Mouse (Mus musculus) kidney, postnatal 10 days (tissue): ENCODE results near the gene Nrm.

ENCODE experiments used
- DNase-seq: peaks from one replicate; pipeline ENCODE4 v3.0.0; 2021; ENCODE audit warnings: mixed read lengths

The Nrm gene

DNA sequence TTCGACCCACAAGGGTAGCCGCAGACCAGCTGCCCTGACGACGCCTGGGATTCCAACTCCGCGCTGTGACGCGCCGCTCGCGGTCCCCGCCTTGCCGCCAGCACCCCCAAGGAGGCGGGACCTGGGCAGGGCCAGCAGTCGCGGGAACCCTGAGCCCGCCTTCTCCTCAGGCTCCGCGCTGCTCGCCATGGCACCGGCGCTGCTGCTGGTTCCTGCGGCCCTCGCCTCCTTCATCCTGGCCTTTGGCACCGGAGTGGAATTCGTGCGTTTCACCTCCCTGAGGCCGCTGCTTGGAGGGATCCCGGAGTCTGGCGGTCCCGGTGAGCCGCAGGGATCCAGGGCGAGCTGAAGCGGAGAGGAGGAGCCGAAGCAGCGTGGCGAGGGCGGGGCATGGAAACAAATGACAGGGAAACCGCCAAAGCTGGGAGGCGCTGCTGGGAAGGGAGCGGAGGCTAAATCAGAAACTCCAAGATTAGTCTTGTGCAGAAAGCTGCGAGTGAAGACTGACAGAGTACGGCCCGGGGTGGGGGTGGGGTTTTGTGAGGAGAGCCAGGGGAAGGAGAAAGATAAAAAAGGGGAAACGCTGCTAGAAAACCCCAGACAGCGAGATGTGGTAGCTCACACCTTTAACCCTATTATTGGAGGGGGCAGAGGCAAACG is at the start of gene Nrm:
TSS of gene Nrm (plus strand) at position 121 of the 660 bp plus-strand sequence.
- DNase-seq = peak; percentile 94

DNA sequence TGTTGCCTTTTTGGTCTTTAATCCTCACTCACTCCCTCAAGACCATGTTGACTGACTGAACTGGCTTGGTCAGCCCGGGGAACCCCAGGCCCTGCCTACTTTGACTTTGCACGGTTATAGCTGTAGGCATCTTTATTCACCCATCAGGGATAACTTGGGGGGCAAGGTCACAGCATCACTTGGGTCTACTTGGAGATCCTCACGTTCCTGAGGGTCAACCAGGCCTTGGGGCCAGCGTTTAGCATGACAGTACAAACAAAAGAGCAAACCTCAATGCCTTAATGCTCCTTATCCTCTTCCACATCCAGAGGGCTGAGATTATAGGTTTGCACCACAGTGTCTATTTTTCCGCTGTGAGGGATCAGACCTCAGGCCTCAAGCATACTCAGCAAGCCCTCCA is 48.8 kb upstream of the Nrm start:
- no peak for DNase-seq

DNA sequence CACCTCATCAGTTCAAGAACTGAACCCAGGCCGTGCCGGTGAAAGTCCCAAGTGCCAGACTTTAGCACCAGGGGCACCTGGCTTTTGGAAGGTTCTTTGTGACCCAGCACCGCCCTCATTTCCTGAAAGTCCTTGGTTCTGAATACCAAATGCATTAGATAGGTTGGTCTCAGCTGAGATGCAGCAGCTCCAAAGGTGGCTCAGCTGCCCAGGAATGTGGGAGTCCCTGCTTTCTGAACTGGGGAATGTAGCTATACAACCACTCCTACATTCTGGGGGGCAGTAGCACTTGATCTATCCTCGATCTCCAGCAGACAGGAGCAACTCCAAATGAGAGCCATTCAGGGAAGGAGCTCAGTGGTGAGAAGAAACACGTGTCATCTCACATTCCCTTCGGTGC is 48.4 kb upstream of the Nrm start:
- no peak for DNase-seq

DNA sequence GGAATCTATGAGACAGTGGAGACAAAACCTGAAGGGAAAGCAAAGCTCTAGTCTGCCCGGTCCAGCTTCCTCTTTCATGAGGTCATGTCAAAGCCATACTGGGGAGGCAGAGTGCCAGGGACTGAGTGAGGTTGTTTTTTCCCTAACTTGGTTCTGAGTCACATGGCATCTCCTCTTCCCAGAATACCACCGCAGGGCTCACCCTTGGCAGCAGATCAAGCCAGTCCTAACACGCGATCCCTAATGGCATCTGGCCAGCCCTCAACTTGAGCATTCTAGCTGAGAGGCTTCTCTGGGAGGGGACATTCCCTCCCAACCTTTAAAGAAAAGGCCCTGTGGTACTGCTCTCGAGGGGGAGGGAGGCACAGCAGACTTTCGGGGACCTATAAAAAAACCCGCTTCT is 47.9 kb upstream of the Nrm start:
- DNase-seq = peak; percentile 95

GRCm38 (mm10) chr17:35813653-35814052 is 47.5 kb upstream of the Nrm start:
- no peak for DNase-seq

DNA sequence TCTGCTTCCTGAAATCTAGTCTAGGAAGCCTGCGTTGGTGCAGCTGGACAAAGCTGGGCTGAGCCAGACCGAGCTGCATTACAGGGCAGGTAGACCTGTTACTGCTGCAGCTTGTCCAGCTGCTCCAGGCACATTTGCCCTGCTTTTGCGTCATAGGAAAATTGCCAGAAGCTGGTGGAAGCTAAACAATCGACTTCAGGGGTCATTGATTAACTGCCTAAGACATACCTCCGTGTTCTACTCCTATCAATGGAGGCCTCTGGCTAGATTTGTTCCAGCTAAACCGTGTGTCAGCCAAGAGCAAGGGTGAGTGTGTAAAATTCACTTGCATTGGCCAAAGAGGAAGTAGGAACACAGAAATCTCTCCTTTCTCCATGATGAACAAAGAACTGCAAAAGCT is 46.4 kb upstream of the Nrm start:
- peak; percentile 72 for DNase-seq

DNA sequence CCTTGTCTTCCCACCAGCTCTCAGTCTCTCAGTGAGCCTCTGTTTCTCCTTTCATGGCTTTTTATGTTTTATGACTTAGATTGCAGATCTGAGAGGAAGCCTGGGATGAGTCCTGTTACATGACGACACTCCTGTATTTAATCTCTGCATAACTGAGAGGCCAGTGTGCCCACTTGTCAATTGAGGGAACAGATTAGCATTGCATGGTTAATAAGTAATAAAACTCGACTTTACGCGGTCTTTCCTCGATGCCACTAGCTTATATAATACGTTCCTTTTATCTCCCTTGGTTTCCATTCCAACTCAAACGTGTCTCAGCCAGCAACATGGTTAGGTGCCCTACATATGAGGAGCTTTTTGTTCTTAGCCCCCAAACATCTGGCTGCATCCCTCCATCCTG is 45.3 kb upstream of the Nrm start:
- no peak for DNase-seq

- DNase-seq = no peak
Observed at GRCm38 (mm10) chr17:35816686-35817085, 44.4 kb upstream of the Nrm start.

GRCm38 (mm10) chr17:35817226-35817625 is 43.9 kb upstream of the Nrm start:
- no peak for DNase-seq

DNA sequence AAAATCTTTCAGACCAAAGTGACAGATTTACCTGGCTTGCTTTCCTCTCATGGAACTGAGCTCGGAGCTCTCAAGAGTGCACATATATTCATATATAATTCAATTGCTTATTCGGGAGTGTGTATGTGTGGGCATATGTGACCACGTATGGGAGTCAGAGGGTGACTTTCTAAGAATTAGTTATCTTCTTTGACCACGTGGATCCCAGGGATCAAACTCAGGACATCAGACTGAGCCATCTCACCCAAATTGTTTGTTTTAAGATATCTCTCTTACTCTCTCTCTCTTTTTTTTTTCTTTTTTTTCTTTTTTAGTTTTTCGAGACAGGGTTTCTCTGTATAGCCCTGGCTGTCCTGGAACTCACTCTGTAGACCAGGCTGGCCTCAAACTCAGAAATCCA is 41.0 kb upstream of the Nrm start:
- no peak for DNase-seq

DNA sequence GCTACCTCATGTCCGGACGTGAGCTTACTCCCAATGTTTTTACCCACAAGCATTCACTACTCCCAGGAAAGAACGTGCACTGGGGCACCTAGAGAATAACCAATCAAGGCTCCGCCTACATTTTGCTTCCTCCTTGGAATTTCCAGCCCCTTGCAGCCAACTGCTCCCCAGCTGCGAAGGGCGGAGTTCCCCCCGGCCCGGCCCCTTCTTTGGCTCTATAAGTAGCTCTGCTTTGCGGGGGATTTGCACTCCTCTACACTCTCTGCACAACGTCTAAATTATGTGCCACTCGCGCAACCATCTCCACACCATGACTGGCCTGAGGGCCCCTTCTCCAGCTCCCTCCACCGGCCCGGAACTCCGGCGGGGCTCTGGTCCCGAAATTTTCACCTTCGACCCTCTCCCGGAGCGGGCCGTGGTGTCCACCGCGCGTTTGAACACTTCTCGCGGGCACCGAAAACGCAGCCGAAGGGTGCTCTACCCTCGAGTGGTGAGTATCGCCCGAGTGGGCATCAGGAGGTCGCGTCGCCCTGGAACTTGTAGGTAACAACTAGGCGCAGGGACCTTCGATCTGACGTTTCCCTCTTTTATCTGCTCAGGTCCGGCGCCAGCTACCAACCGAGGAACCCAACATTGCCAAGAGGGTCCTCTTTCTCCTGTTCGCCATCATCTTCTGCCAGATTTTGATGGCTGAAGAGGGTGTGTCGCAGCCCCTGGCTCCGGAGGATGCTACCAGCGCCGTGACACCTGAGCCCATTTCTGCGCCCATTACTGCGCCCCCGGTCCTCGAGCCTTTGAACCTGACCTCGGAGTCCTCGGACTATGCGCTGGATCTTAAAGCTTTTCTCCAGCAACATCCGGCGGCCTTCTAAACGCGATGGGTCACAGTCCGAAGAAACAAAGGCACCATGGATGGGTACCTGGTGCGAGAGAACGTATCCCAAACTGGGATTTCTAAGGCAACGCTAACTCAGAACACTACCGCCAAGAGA is 39.4 kb upstream of the Nrm start, which contains the start of gene Ier3:
TSS of gene Ier3 (plus strand) at position 246 of the 992 bp plus-strand sequence.
- DNase-seq = peak; percentile 93

- DNase-seq = no peak
Observed at GRCm38 (mm10) chr17:35822564-35822963, 38.6 kb upstream of the Nrm start.

DNA sequence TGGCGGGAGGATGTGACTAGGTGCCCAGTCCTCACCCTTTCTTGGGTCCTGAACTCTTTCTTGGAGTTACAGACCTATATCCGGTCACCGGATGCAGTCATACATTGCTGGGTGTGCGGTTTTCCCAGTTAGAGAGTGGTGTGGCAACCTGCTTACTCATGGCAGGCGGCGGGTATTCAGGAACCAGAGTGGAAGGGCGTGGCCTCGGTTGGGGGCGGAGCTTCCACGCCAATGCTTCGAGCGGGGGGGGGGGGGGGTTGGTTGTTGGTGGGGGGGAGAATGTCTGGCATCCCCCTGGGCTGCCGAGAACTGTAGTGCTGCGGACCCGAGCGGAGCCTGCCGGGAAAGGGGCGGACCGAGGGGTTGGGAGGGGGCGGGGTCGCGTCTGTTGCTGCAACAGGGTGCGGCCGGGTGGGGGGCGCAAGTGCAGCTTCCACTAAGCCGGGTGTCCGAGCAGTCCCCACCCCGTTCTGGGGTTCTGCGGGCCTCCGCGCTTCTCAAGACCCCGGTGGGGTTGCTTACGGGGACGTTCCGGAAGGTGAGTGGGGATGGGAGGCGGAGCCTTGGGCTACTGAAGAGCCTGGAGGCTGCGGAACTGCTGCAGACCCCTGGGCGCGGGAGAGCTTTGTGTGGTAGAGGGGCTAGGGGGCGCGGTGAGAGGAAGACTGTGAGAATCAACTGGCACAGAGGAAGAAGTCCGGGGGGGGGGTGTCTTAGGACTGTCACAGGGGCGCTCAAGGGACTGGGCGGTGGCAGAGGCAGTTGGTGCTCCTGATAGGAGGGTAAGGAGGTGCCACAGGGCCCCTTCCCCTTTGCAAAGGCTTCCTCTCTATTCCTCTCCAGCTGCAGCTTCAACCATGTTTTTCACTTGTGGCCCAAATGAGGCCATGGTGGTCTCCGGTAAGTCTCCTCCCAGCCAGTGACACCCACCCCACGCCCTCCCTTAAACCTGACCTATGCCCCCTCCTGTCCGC is 37.9 kb upstream of the Nrm start, which contains the start of gene Flot1:
TSS of gene Flot1 (plus strand) at position 267 of the 974 bp plus-strand sequence.
- peak; percentile 95 for DNase-seq

- DNase-seq = peak; percentile 51
Observed at GRCm38 (mm10) chr17:35824402-35824801, 36.7 kb upstream of the Nrm start.

DNA sequence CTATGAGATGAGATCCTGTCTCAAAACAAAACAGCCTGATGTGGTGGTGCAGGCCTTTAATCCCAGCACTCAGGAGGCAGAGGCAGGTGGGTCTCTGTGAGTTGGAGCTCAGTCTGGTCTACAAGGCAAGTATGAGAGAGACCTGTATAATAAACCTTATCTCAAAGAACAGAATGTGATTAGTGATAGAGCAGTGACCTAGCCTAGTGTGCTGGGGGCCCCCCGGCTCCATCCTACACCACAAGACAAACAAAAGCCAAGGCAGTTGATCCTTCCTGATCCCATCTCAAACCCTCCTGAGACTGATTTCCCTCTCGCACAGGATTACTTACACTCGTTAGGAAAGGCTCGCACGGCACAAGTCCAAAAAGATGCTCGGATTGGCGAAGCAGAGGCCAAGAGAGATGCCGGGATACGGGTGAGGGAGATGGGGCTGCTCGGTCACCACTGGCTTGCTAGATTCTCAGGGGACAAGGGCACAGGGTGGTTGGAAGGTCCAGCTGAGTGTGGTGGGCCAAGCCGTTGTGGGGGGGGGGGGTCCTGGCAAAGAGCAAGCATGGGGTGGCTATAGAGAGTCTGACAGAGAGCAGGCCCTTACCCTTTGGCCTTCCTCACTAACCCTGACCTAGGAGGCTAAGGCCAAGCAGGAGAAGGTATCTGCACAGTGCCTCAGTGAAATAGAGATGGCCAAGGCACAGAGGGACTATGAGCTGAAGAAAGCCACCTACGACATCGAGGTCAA is 35.8 kb upstream of the Nrm start:
- no peak for DNase-seq

- DNase-seq = peak; percentile 94
Observed at GRCm38 (mm10) chr17:35829737-35830136, 31.4 kb upstream of the Nrm start.

- DNase-seq = no peak
Observed at GRCm38 (mm10) chr17:35832400-35833238, 28.5 kb upstream of the Nrm start.

- no peak for DNase-seq
Observed at GRCm38 (mm10) chr17:35833239-35833751, 27.8 kb upstream of the Nrm start.

DNA sequence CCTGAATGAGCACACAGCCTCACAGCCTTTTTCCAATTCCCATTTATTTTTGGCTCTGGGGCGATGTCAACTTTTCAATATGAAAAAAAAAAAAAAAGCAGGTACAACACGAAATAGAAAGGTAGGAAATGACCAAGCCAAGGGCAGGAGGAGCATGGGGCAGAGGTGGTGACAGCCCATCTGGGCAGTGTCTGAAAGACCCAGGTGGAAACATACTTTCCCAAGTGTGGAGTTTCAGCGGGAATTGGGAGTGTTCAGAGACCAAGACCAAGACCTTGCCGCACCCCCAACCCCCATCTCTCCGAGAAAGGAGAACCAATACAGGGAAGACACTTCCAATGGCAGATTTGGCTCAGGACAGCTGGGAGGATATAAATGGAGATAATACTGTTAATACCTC is 27.2 kb upstream of the Nrm start:
- DNase-seq = no peak

GRCm38 (mm10) chr17:35834696-35835422 is 26.3 kb upstream of the Nrm start:
- no peak for DNase-seq
